In the genomic region with DNA sequence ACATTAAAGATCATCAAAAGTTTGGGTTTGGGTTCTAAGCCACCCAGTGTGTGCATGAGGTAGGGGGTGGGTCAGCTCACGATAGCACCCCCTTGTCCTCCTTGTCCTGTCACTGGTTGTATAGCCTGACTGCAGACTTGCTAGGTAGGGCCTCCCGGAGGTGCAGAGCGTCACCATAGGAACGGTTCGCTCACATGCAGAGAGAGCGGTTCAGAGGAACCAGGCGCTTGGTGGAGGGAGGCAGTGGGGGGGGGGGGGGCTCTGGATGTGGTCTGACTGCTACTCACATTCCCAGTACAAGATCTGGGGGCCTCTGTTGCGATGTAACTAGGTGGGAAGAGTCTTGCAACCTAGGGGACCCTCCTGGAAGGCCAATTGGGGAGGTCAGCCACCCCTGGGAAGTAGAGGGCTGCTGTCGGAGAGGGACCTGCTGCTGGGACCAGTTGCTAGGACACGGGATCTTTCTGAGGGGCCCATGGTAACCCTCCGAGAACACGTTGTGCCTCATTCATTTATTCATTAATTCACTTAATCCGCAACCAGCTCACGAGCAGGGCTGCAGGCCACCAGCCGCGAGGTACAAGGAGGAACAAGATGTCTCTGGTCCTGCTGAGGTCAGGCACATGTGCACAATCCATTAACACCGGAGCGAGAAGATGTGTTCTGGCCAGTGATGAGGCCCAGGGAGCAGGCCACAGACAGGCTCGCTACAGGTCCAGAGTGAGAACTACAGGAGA, we compare ENCODE assay signal across 8 mouse cellular contexts. TPM values are rescaled to one million over a fixed set of nuclear protein-coding genes. Genes with fewer than 3 reads are reported as not detected.
DNase-seq lines count a peak whose midpoint lies in the region; ATAC-seq and TF ChIP-seq lines count a peak whose summit lies in the region.

No protein-coding gene starts in this region.

- no peaks in the 10 kb centered on the region for H3K36me3 ChIP-seq in lung, embryonic 15.5 days
- no peaks in the 10 kb centered on the region for H3K36me3 ChIP-seq in hindbrain, postnatal 0 days (ENCODE audit: insufficient read depth, low read length)
- no peaks in the 10 kb centered on the region for H3K36me3 ChIP-seq in midbrain, embryonic 12.5 days

- H3K4me1 ChIP-seq in lung, embryonic 15.5 days, result peaks cover 76% of the 10 kb centered on the region
- 0 out of 2 replicates have a peak, but pooled peaks cover 2% of the 10 kb centered on the region for H3K4me1 ChIP-seq in lung, adult 2 months (ENCODE audit: control insufficient read depth, insufficient read depth, low read length)
- H3K4me1 ChIP-seq in hindbrain, postnatal 0 days (ENCODE audit: insufficient read depth, low read length), result peaks cover 21% of the 10 kb centered on the region
- peaks cover 75% of the 10 kb centered on the region for H3K4me1 ChIP-seq in midbrain, embryonic 12.5 days

- ATAC-seq in lung, embryonic 15.5 days (ENCODE audit: borderline replicate concordance, extremely low read depth, low FRiP score, low TSS enrichment), result no peak
- ATAC-seq in hindbrain, postnatal 0 days, result peak; percentile 71
- peak; percentile 78 for ATAC-seq in midbrain, embryonic 12.5 days (ENCODE audit: low FRiP score, low read depth)

- no peak for TF ChIP-seq CTCF in lung, adult 2 months (IDR thresholded peaks at IDR 0.05; ENCODE audit: insufficient read depth, low read length)
- peak; percentile 72; the same call in 1 of the 2 replicates for TF ChIP-seq CTCF in hindbrain, postnatal 0 days (IDR thresholded peaks at IDR 0.05; ENCODE audit: low read depth)

- TF ChIP-seq POLR2A in lung, adult 2 months (IDR thresholded peaks at IDR 0.05; ENCODE audit: borderline replicate concordance, extremely low read depth, low read depth, low read length), result no peak

- H3K9me3 ChIP-seq in lung, embryonic 15.5 days, result no peaks in the 10 kb centered on the region
- H3K9me3 ChIP-seq in hindbrain, postnatal 0 days (ENCODE audit: low read length), result no peaks in the 10 kb centered on the region
- H3K9me3 ChIP-seq in midbrain, embryonic 12.5 days, result no peaks in the 10 kb centered on the region

- H3K4me3 ChIP-seq in lung, embryonic 15.5 days, result no peak overlapping the region
- H3K4me3 ChIP-seq in lung, adult 2 months (replicated peaks; ENCODE audit: extremely low read depth, low read depth, low read length), result no peak overlapping the region
- H3K4me3 ChIP-seq in hindbrain, postnatal 0 days (ENCODE audit: low read length), result no peak overlapping the region
- no peak overlapping the region for H3K4me3 ChIP-seq in midbrain, embryonic 12.5 days

- H3K27me3 ChIP-seq in lung, embryonic 15.5 days, result 0 out of 2 replicates have a peak, but pooled peaks cover 4% of the 10 kb centered on the region
- H3K27me3 ChIP-seq in hindbrain, postnatal 0 days (ENCODE audit: insufficient read depth, low read length), result peaks cover 5% of the 10 kb centered on the region
- H3K27me3 ChIP-seq in midbrain, embryonic 12.5 days, result peaks cover 91% of the 10 kb centered on the region

- no peak overlapping the region for H3K27ac ChIP-seq in lung, embryonic 15.5 days
- no peak overlapping the region for H3K27ac ChIP-seq in hindbrain, postnatal 0 days
- H3K27ac ChIP-seq in midbrain, embryonic 12.5 days (replicated peaks), result peak overlapping the region; percentile 26

- no peak overlapping the region for H3K9ac ChIP-seq in lung, embryonic 15.5 days
- H3K9ac ChIP-seq in hindbrain, postnatal 0 days (replicated peaks; ENCODE audit: low read length), result no peak overlapping the region
- no peak overlapping the region for H3K9ac ChIP-seq in midbrain, embryonic 12.5 days (replicated peaks)

- DNase-seq in adrenal gland, adult (ENCODE audit: inconsistent age in 2 of 2, low spot score in 1 of 2), result peak; percentile 66 to 79
- DNase-seq in adrenal gland, adult 18-20 months (ENCODE audit: low spot score in 2 of 2), result no peak
- DNase-seq in lung, adult 2 months, result no peak
- peak; percentile 64 for DNase-seq in hindbrain, postnatal 0 days (ENCODE audit: low spot score)
- DNase-seq in yolk sac, embryonic 10.5 days (ENCODE audit: low spot score), result peak; percentile 37
- no peak for DNase-seq in urinary bladder, postnatal 4 days (ENCODE audit: low spot score in 2 of 2)

- WGBS in lung, embryonic 15.5 days, result 28% methylated on average over 19 of the region's 19 CpGs
- 24% methylated on average over 19 of the region's 19 CpGs for WGBS in lung, adult 2 months
- WGBS in hindbrain, postnatal 0 days, result 7% methylated on average over 19 of the region's 19 CpGs
- 2% methylated on average over 19 of the region's 19 CpGs for WGBS in midbrain, embryonic 12.5 days

- H3K4me2 ChIP-seq in lung, embryonic 15.5 days, result peak overlapping the region; percentile 36
- H3K4me2 ChIP-seq in hindbrain, postnatal 0 days (ENCODE audit: low read depth, low read length), result peak overlapping the region; percentile 31
- peak overlapping the region; percentile 30 for H3K4me2 ChIP-seq in midbrain, embryonic 12.5 days (replicated peaks)

RNA-seq across cellular contexts. Expression of gene Dlk1, which starts 7.0 kb away (rescaled TPM):
- total RNA-seq in adrenal gland, adult 18-20 months (2021), result 100 to 1,000 TPM; 573 to 650 TPM
- 525 and 559 TPM in 2 replicates for polyA plus RNA-seq in lung, embryonic 15.5 days (2015; fragmentation: Nextera tagmentation; extraction: Ambion mirVana)
- 0.42 and 0.44 TPM in 2 replicates for polyA plus RNA-seq in lung, adult 2 months (2012; rRNA removed)
- 28.8 and 47.7 TPM in 2 replicates for total RNA-seq in hindbrain, postnatal 0 days (2014; rRNA removed)
- polyA plus RNA-seq in hindbrain, postnatal 0 days (2015; fragmentation: Nextera tagmentation; extraction: Ambion mirVana), result 33.0 and 34.6 TPM in 2 replicates
- 87.5 and 95.9 TPM in 2 replicates for polyA plus RNA-seq in midbrain, embryonic 12.5 days (2016; fragmentation: Nextera tagmentation; extraction: Ambion mirVana)

Comparison
In these comparisons a context has a peak if more than half of its experiments do, and no peak if none do; other contexts are left out.
1. DNase-seq: peak in adrenal gland, adult (2 of 2), hindbrain, postnatal 0 days (single experiment) and yolk sac, embryonic 10.5 days (single experiment); none in adrenal gland, adult 18-20 months (0 of 2), lung, adult 2 months (single experiment) and urinary bladder, postnatal 4 days (0 of 2).
2. RNA of gene Dlk1, which starts 7.0 kb away (polyA plus RNA-seq): 525 to 559 TPM in lung, embryonic 15.5 days, 87.5 to 95.9 TPM in midbrain, embryonic 12.5 days and 33.0 to 34.6 TPM in hindbrain, postnatal 0 days; 0.42 to 0.44 TPM in lung, adult 2 months; every median in the first group is over 10 times any median in the second.
3. Peak in every context shown above with its lines, with median percentiles within 50 percentile points of each other: H3K4me2 ChIP-seq.